Mouse (Mus musculus) ES-Bruce4 (cell line): Measurements from ENCODE around the gene Gucy2g. TPM values are rescaled to one million over a fixed set of nuclear protein-coding genes. Genes with fewer than 3 reads are reported as not detected.

Experiments used
- H3K27ac ChIP-seq: 2 replicates; pipeline ENCODE4 v1.5.1; 2012; ENCODE audit warnings: low read length, inconsistent platforms; ENCODE audit not compliant: insufficient read depth
- H3K27me3 ChIP-seq: 2 replicates; pipeline ENCODE4 v1.6.1; 2012; ENCODE audit warnings: mild to moderate bottlenecking, low read length, inconsistent platforms; ENCODE audit not compliant: control insufficient read depth, poor library complexity, insufficient read depth, severe bottlenecking
- H3K36me3 ChIP-seq: 2 replicates; pipeline ENCODE4 v1.6.1; 2012; ENCODE audit warnings: inconsistent platforms, mild to moderate bottlenecking, low read length, moderate library complexity; ENCODE audit not compliant: control insufficient read depth, poor library complexity, insufficient read depth, severe bottlenecking
- H3K4me1 ChIP-seq: one replicate; pipeline ENCODE4 v1.8.1; 2011; ENCODE audit warnings: low read length; ENCODE audit not compliant: control insufficient read depth, insufficient read depth
- H3K4me3 ChIP-seq: 2 replicates; pipeline ENCODE4 v1.5.1; 2011; ENCODE audit warnings: low read depth, mild to moderate bottlenecking, low read length
- H3K9ac ChIP-seq: 2 replicates; pipeline ENCODE4 v1.6.1; 2012; ENCODE audit warnings: low read depth, mild to moderate bottlenecking, inconsistent platforms; ENCODE audit not compliant: poor library complexity, severe bottlenecking
- H3K9me3 ChIP-seq: replicated peaks from 2 replicates; pipeline ENCODE4 v1.6.1; 2012; ENCODE audit warnings: mild to moderate bottlenecking, low read length, inconsistent platforms; ENCODE audit not compliant: control insufficient read depth, poor library complexity, insufficient read depth, severe bottlenecking
- CTCF ChIP-seq: IDR thresholded peaks from one replicate; pipeline ENCODE4 v1.8.1; 2011; ENCODE audit warnings: low read depth, low read length
- EP300 ChIP-seq: IDR thresholded peaks from 2 replicates; pipeline ENCODE4 v1.6.1; 2011; ENCODE audit warnings: low read depth, low read length; ENCODE audit not compliant: insufficient read depth
- POLR2A ChIP-seq: IDR thresholded peaks from one replicate; pipeline ENCODE4 v1.8.1; 2011; ENCODE audit warnings: low read length; ENCODE audit not compliant: insufficient read depth
- polyA plus RNA-seq: library from polyadenylated mRNA; stranded (reverse); fragments of >200 nt; gene quantifications from 2 replicates; pipeline ENCODE4 v1.2.4, GENCODE M21; 2011; ENCODE audit warnings: low read depth; ENCODE audit not compliant: missing spikeins, insufficient read depth, insufficient read length

The Gucy2g gene
- polyA plus RNA-seq, 1 experiment = 0.25 TPM

- TF ChIP-seq CTCF (no peak), POLR2A (no peak), EP300 (no peak)
- no peaks in the 10 kb centered on the region for H3K4me1 ChIP-seq
- H3K4me3 ChIP-seq = no peak overlapping the region
- H3K9me3 ChIP-seq = no peaks in the 10 kb centered on the region
- no peaks in the 10 kb centered on the region for H3K36me3 ChIP-seq
- H3K9ac ChIP-seq = no peak overlapping the region
- no peak overlapping the region for H3K27ac ChIP-seq
- H3K27me3 ChIP-seq = no peaks in the 10 kb centered on the region
Measured at GRCm38 (mm10) chr19:55149646-55150045, 91.4 kb downstream of the Gucy2g start.

- Histone ChIP-seq H3K4me1 (peaks cover 2% of the 10 kb centered on the region), H3K4me3 (no peak overlapping the region), H3K27me3 (no peaks in the 10 kb centered on the region), H3K36me3 (no peaks in the 10 kb centered on the region), H3K9me3 (no peaks in the 10 kb centered on the region), H3K27ac (no peak overlapping the region), H3K9ac (no peak overlapping the region)
- TF ChIP-seq CTCF = no peak
- TF ChIP-seq EP300 = no peak
- no peak for TF ChIP-seq POLR2A
Measured at GRCm38 (mm10) chr19:55148109-55148508, 92.9 kb downstream of the Gucy2g start.

Other genes starting within 250 kb of the Gucy2g start
- 7.9 TPM in 2 replicates for gene Gpam, start 114.0 kb downstream of the Gucy2g start, polyA plus RNA-seq
- not detected in 2 replicates for gene Tectb, start 60.5 kb downstream of the Gucy2g start, polyA plus RNA-seq
- 16.8 and 22.0 TPM in 2 replicates for gene Acsl5, start 10.7 kb upstream of the Gucy2g start, polyA plus RNA-seq
- 55.4 and 65.9 TPM in 2 replicates for gene Zdhhc6, start 74.8 kb upstream of the Gucy2g start, polyA plus RNA-seq
- 15.4 and 17.6 TPM in 2 replicates for gene Vti1a, start 75.1 kb upstream of the Gucy2g start, polyA plus RNA-seq